Mouse (Mus musculus): ENCODE measurements around the gene Cald1. TPM values are rescaled to one million over a fixed set of nuclear protein-coding genes. Genes with fewer than 3 reads are reported as not detected.
A peak's percentile ranks its signal among the peaks of the same experiment; 100 is the strongest.

Gene Cald1
- polyA plus RNA-seq, 1 experiment from 2014 or later: 239 TPM

DNA sequence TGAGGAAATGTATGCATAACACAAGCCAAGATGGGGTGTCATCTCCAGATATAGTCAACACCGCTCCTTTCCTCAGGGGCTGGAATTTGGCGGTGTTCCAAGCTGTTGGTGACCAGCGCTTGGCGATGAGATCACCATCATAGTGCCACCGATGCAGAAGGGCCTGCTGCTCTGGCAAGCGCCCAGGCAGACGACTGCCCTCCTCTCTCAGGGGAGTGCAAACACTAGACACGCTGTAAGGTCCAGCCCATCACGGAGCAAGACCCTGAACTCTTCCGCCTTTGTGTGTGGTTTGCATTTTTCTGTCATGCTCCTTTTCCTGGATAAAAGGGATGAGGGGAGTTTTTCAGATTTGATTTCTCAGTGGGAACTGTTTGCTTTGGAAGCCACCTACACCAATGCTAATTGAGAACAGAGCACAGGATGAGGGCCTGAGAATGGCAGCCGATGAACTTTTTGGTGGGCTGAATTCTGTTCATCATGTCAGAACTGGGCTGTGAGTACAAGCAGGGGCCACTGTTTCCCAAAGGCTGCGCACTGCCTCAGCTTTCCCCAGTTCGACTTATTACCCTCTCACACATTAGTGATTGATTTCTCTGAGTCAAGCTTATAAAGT, 110.5 kb downstream of the Cald1 start:
- Histone ChIP-seq H3K4me2 (replicated peaks; ENCODE audit: low read depth) (peak overlapping the region; percentile 56), H3K4me3 (ENCODE audit: low read depth, low read length) (peak overlapping the region; percentile 29), H3K9ac (ENCODE audit: low read depth, low read length) (no peak overlapping the region), H3K4me1 (replicated peaks; ENCODE audit: control insufficient read depth, insufficient read depth, low read length) (peaks cover 5% of the 10 kb centered on the region; the same call in 1 of the 2 replicates), H3K27ac (ENCODE audit: low read depth, low read length) (no peak overlapping the region), H3K27me3 (replicated peaks; ENCODE audit: control insufficient read depth, insufficient read depth, low read length) (no peaks in the 10 kb centered on the region), H3K9me3 (ENCODE audit: control insufficient read depth) (peaks cover 13% of the 10 kb centered on the region), H3K36me3 (ENCODE audit: control insufficient read depth, insufficient read depth) (no peaks in the 10 kb centered on the region)
- WGBS: 32% methylated on average over 13 of the region's 13 CpGs
- no peak for ATAC-seq
- no peak for TF ChIP-seq CTCF (IDR thresholded peaks at IDR 0.05; ENCODE audit: low read depth)

DNA sequence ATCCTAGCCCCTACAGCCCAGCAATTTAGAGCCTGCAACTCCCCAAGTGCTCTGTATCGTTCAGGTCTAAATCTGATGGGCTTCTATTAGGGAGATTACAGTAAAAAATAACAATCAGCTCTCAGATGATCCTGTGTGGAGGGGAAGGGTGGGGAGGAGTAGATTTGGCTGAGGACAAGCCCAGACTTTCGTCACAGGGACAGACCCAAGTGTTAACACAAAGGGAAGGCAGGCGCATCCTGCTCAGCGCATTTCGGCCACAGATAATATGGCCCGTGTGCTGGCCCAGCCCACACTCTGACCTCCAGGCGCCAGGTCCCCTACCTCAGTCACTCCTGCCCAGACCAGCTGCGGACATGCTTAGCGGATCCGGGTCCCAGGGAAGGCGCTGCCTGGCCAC, 111.0 kb downstream of the Cald1 start:
- peak; percentile 25; the same call in 1 of the 2 replicates for ATAC-seq
- peak overlapping the region; percentile 48 for H3K9ac ChIP-seq (ENCODE audit: low read depth, low read length)
- peak overlapping the region; percentile 29 for H3K4me3 ChIP-seq (ENCODE audit: low read depth, low read length)
- H3K9me3 ChIP-seq (ENCODE audit: control insufficient read depth): peaks cover 8% of the 10 kb centered on the region
- H3K36me3 ChIP-seq (ENCODE audit: control insufficient read depth, insufficient read depth): no peaks in the 10 kb centered on the region
- WGBS: 12% methylated on average over 11 of the region's 11 CpGs
- no peak overlapping the region for H3K27ac ChIP-seq (ENCODE audit: low read depth, low read length)
- TF ChIP-seq CTCF (IDR thresholded peaks at IDR 0.05; ENCODE audit: low read depth): no peak
- peaks cover 5% of the 10 kb centered on the region; the same call in 1 of the 2 replicates for H3K4me1 ChIP-seq (replicated peaks; ENCODE audit: control insufficient read depth, insufficient read depth, low read length)
- H3K27me3 ChIP-seq (replicated peaks; ENCODE audit: control insufficient read depth, insufficient read depth, low read length): no peaks in the 10 kb centered on the region
- peak overlapping the region; percentile 56 for H3K4me2 ChIP-seq (replicated peaks; ENCODE audit: low read depth)

- WGBS: 52% methylated on average over 14 of the region's 14 CpGs
- no peak for ATAC-seq
- Histone ChIP-seq H3K4me3 (ENCODE audit: low read depth, low read length) (peak overlapping the region; percentile 29), H3K27ac (ENCODE audit: low read depth, low read length) (no peak overlapping the region), H3K36me3 (ENCODE audit: control insufficient read depth, insufficient read depth) (no peaks in the 10 kb centered on the region), H3K27me3 (replicated peaks; ENCODE audit: control insufficient read depth, insufficient read depth, low read length) (no peaks in the 10 kb centered on the region), H3K9ac (ENCODE audit: low read depth, low read length) (peak overlapping the region; percentile 48; the same call in 1 of the 2 replicates), H3K4me1 (replicated peaks; ENCODE audit: control insufficient read depth, insufficient read depth, low read length) (peaks cover 5% of the 10 kb centered on the region; the same call in 1 of the 2 replicates), H3K4me2 (replicated peaks; ENCODE audit: low read depth) (peak overlapping the region; percentile 56), H3K9me3 (ENCODE audit: control insufficient read depth) (no peaks in the 10 kb centered on the region)
- TF ChIP-seq CTCF (IDR thresholded peaks at IDR 0.05; ENCODE audit: low read depth): no peak
Measured at GRCm38 (mm10) chr6:34709946-34710682, 111.8 kb downstream of the Cald1 start.

GRCm38 (mm10) chr6:34710848-34711247, 112.5 kb downstream of the Cald1 start:
- no peak for ATAC-seq
- Histone ChIP-seq H3K9ac (ENCODE audit: low read depth, low read length) (no peak overlapping the region), H3K36me3 (ENCODE audit: control insufficient read depth, insufficient read depth) (no peaks in the 10 kb centered on the region), H3K27ac (ENCODE audit: low read depth, low read length) (no peak overlapping the region), H3K4me1 (replicated peaks; ENCODE audit: control insufficient read depth, insufficient read depth, low read length) (peaks cover 5% of the 10 kb centered on the region; the same call in 1 of the 2 replicates), H3K4me3 (ENCODE audit: low read depth, low read length) (no peak overlapping the region), H3K4me2 (replicated peaks; ENCODE audit: low read depth) (peak overlapping the region; percentile 17; the same call in 1 of the 2 replicates), H3K27me3 (replicated peaks; ENCODE audit: control insufficient read depth, insufficient read depth, low read length) (no peaks in the 10 kb centered on the region), H3K9me3 (ENCODE audit: control insufficient read depth) (no peaks in the 10 kb centered on the region)
- no peak for TF ChIP-seq CTCF (IDR thresholded peaks at IDR 0.05; ENCODE audit: low read depth)
- 81% methylated on average over 5 of the region's 5 CpGs for WGBS

- Histone ChIP-seq H3K9me3 (ENCODE audit: control insufficient read depth) (no peaks in the 10 kb centered on the region), H3K4me2 (replicated peaks; ENCODE audit: low read depth) (no peak overlapping the region), H3K27me3 (replicated peaks; ENCODE audit: control insufficient read depth, insufficient read depth, low read length) (no peaks in the 10 kb centered on the region), H3K4me1 (replicated peaks; ENCODE audit: control insufficient read depth, insufficient read depth, low read length) (peaks cover 5% of the 10 kb centered on the region; the same call in 1 of the 2 replicates), H3K4me3 (ENCODE audit: low read depth, low read length) (no peak overlapping the region), H3K9ac (ENCODE audit: low read depth, low read length) (no peak overlapping the region), H3K27ac (ENCODE audit: low read depth, low read length) (no peak overlapping the region), H3K36me3 (ENCODE audit: control insufficient read depth, insufficient read depth) (no peaks in the 10 kb centered on the region)
- WGBS: 66% methylated on average over 10 of the region's 10 CpGs
- no peak for TF ChIP-seq CTCF (IDR thresholded peaks at IDR 0.05; ENCODE audit: low read depth)
- no peak for ATAC-seq
Measured at GRCm38 (mm10) chr6:34711620-34712019, 113.3 kb downstream of the Cald1 start.

DNA sequence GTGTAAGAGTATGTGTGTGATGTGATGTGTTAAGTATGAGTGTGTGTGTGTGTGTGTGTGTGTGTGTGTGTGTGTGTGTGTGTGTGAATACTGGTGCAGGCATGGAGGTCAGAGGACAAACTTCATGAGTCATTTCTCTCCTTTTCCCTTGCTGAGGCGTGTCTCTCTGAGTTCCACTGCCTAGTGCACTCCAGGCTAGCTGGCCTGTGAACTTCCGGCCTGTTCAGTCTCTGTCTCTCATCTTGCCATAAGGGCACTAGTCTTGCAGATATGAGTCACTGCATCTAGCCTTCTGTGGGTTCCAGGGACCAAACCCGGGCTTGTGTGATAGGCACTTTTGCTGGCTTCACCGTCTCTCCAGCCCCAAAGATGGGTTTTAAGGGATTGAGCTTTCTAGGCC, 114.9 kb downstream of the Cald1 start:
- Histone ChIP-seq H3K36me3 (ENCODE audit: control insufficient read depth, insufficient read depth) (no peaks in the 10 kb centered on the region), H3K9ac (ENCODE audit: low read depth, low read length) (no peak overlapping the region), H3K27ac (ENCODE audit: low read depth, low read length) (no peak overlapping the region), H3K27me3 (replicated peaks; ENCODE audit: control insufficient read depth, insufficient read depth, low read length) (no peaks in the 10 kb centered on the region), H3K9me3 (ENCODE audit: control insufficient read depth) (no peaks in the 10 kb centered on the region), H3K4me2 (replicated peaks; ENCODE audit: low read depth) (no peak overlapping the region), H3K4me1 (replicated peaks; ENCODE audit: control insufficient read depth, insufficient read depth, low read length) (peaks cover 5% of the 10 kb centered on the region), H3K4me3 (ENCODE audit: low read depth, low read length) (no peak overlapping the region)
- no peak for TF ChIP-seq CTCF (IDR thresholded peaks at IDR 0.05; ENCODE audit: low read depth)
- WGBS: 73% methylated on average over 4 of the region's 4 CpGs
- ATAC-seq: no peak
